In genomic region chr2:35069124-35069523, GRCm38 (mm10) we compare ENCODE assay signal across 28 mouse cellular contexts. TPM values are rescaled to one million over a fixed set of nuclear protein-coding genes. Genes with fewer than 3 reads are reported as not detected.
"Had no signal": no experiment of that assay in that cellular context is flagged by ENCODE, and none has a peak within 500 bp of the region (broad histone marks: within the 10 kb centered on the region; RNA-seq: fewer than 3 reads in every experiment).

No protein-coding gene starts in this region.

- ATAC-seq: hindbrain, embryonic 16.5 days; inflammation-experienced regulatory T-cells, adult 6 months; intestine, embryonic 15.5 days; intestine, postnatal 0 days had no signal

- H3K9me3 ChIP-seq: heart, embryonic 10.5 days; hindbrain, embryonic 10.5 days; hindbrain, embryonic 12.5 days; intestine, embryonic 15.5 days; limb, embryonic 10.5 days; limb, embryonic 12.5 days had no signal

- H3K27ac ChIP-seq: gastrocnemius, adult 2 months; heart, embryonic 10.5 days; hindbrain, embryonic 10.5 days; hindbrain, embryonic 12.5 days; hindbrain, embryonic 14.5 days; intestine, embryonic 15.5 days; layer of hippocampus, adult 2 months; left cerebral cortex, adult 2 months; limb, embryonic 10.5 days; limb, embryonic 12.5 days had no signal

- DNase-seq: gastrocnemius, adult 2 months; gastrocnemius, postnatal 10 days; gastrocnemius, postnatal 25 days; heart, adult 18-20 months; heart, postnatal 10 days; heart, postnatal 4 days; kidney, adult 18-20 months; kidney, adult 8-10 months; kidney, postnatal 10 days; kidney, postnatal 25 days; kidney, postnatal 4 days had no signal

- H3K36me3 ChIP-seq: heart, embryonic 10.5 days; heart, embryonic 12.5 days; hindbrain, embryonic 10.5 days; hindbrain, embryonic 12.5 days; intestine, embryonic 15.5 days; limb, embryonic 10.5 days; limb, embryonic 12.5 days had no signal

- H3K4me3 ChIP-seq: gastrocnemius, adult 2 months; heart, embryonic 10.5 days; heart, embryonic 12.5 days; hindbrain, embryonic 10.5 days; hindbrain, embryonic 12.5 days; intestine, embryonic 15.5 days; layer of hippocampus, adult 2 months; left cerebral cortex, adult 2 months; limb, embryonic 10.5 days; limb, embryonic 12.5 days had no signal

- H3K4me2 ChIP-seq: heart, embryonic 12.5 days; hindbrain, embryonic 12.5 days; hindbrain, embryonic 14.5 days; intestine, embryonic 15.5 days; limb, embryonic 12.5 days had no signal

- H3K9ac ChIP-seq: heart, embryonic 12.5 days; hindbrain, embryonic 12.5 days; hindbrain, embryonic 14.5 days; intestine, embryonic 15.5 days; limb, embryonic 12.5 days had no signal

- H3K27me3 ChIP-seq: heart, embryonic 12.5 days; hindbrain, embryonic 12.5 days; intestine, embryonic 15.5 days; limb, embryonic 12.5 days had no signal

- H3K4me1 ChIP-seq: heart, embryonic 10.5 days; heart, embryonic 12.5 days; hindbrain, embryonic 10.5 days; hindbrain, embryonic 12.5 days; intestine, embryonic 15.5 days; limb, embryonic 10.5 days; limb, embryonic 12.5 days had no signal

RNA-seq across cellular contexts. Expression of gene Hc, which starts 7.9 kb away (rescaled TPM):
- total RNA-seq: gastrocnemius, adult 2 months; gastrocnemius, postnatal 25 days; granulocyte monocyte progenitor cell, adult 5-6 weeks; heart, adult 18-20 months; heart, adult 8-10 months; heart, postnatal 10 days; heart, postnatal 25 days; layer of hippocampus, adult 2 months had no signal
- polyA plus RNA-seq: heart, embryonic 14.5 days; limb, embryonic 10.5 days; limb, embryonic 12.5 days had no signal

RNA-seq across cellular contexts. Expression of gene AI182371, which starts 32.2 kb away (rescaled TPM):
- total RNA-seq: gastrocnemius, adult 2 months; gastrocnemius, postnatal 25 days; heart, adult 18-20 months; heart, postnatal 25 days had no signal
- polyA plus RNA-seq: limb, embryonic 10.5 days had no signal
